11 mouse cellular contexts compared by ENCODE assay signal in genomic region chr2:163660103-163660701, GRCm38 (mm10). TPM values are rescaled to one million over a fixed set of nuclear protein-coding genes. Genes with fewer than 3 reads are reported as not detected.
DNase-seq lines count a peak whose midpoint lies in the region; ATAC-seq and TF ChIP-seq lines count a peak whose summit lies in the region.
"Had no signal": no experiment of that assay in that cellular context is flagged by ENCODE, and none has a peak within 500 bp of the region (broad histone marks: within the 10 kb centered on the region; RNA-seq: fewer than 3 reads in every experiment).

No protein-coding gene starts in this region.

- no peak for ATAC-seq in heart, embryonic 12.5 days (ENCODE audit: insufficient number of reproducible peaks, low FRiP score)
- ATAC-seq in liver, embryonic 11.5 days (replicated peaks; ENCODE audit: low FRiP score): no peak

- peaks cover 67% of the 10 kb centered on the region for H3K79me2 ChIP-seq in CH12.LX (replicated peaks; ENCODE audit: control insufficient read depth, extremely low read depth, insufficient read depth, poor library complexity, severe bottlenecking)

- intact Hi-C loops in heart, postnatal 10 days (cut with DNase I): no loop called here

- in situ Hi-C loops in CH12.LX (cut with MboI; ENCODE audit: low pct_ligation_motif_present, low pct_unique_long_range_greater_than_20kb, low sequenced_read_pairs): loop anchor here (5.0 kb wide), 1 partner anchor 37 kb away; no protein-coding TSS in a partner anchor

- TF ChIP-seq CTCF in layer of hippocampus, adult 2 months (conservative IDR thresholded peaks at IDR 0.05): no peak
- no peak for TF ChIP-seq CTCF in CH12.LX (conservative IDR thresholded peaks at IDR 0.05 in 1 of 2, IDR thresholded peaks at IDR 0.05 in 1 of 2; ENCODE audit: low read depth in 2 of 2, low read length in 2 of 2)

- 0 out of 2 replicates have a peak overlapping the region, but pooled peaks have one; percentile 3 for H3K4me2 ChIP-seq in heart, embryonic 12.5 days
- H3K4me2 ChIP-seq in CH12.LX (ENCODE audit: insufficient read depth, low read depth, poor library complexity, severe bottlenecking): peak overlapping the region; percentile 97
- H3K4me2 ChIP-seq in liver, embryonic 11.5 days: peak overlapping the region; percentile 70

- H3K9me3 ChIP-seq in heart, embryonic 12.5 days (replicated peaks): no peaks in the 10 kb centered on the region
- H3K9me3 ChIP-seq in CH12.LX (replicated peaks; ENCODE audit: low read length): peaks cover 4% of the 10 kb centered on the region
- no peaks in the 10 kb centered on the region for H3K9me3 ChIP-seq in liver, embryonic 11.5 days (ENCODE audit: control insufficient read depth, low read length)

- H3K36me3 ChIP-seq in heart, embryonic 12.5 days: peaks cover 7% of the 10 kb centered on the region; the same call in 1 of the 2 replicates
- H3K36me3 ChIP-seq in CH12.LX (replicated peaks in 1 of 2; ENCODE audit: control insufficient read depth in 1 of 2, insufficient read depth in 1 of 2, low read length in 1 of 2): peaks cover 5 to 33% of the 10 kb centered on the region in 2 experiments
- no peaks in the 10 kb centered on the region; the same call in 1 of the 2 replicates for H3K36me3 ChIP-seq in liver, embryonic 11.5 days (ENCODE audit: control insufficient read depth, insufficient read depth, low read length)

- TF ChIP-seq EP300 in CH12.LX (IDR thresholded peaks at IDR 0.05; ENCODE audit: low read length): no peak

- H3K4me1 ChIP-seq in heart, embryonic 12.5 days (replicated peaks): peaks cover 57% of the 10 kb centered on the region
- peaks cover 21 to 56% of the 10 kb centered on the region in 2 experiments for H3K4me1 ChIP-seq in CH12.LX (ENCODE audit: control insufficient read depth in 1 of 2, insufficient read depth in 2 of 2)
- peaks cover 26% of the 10 kb centered on the region for H3K4me1 ChIP-seq in liver, embryonic 11.5 days (replicated peaks; ENCODE audit: control insufficient read depth, insufficient read depth, low read length)

- no peaks in the 10 kb centered on the region for H3K27me3 ChIP-seq in heart, embryonic 12.5 days (replicated peaks)
- H3K27me3 ChIP-seq in CH12.LX (replicated peaks): no peaks in the 10 kb centered on the region
- H3K27me3 ChIP-seq in liver, embryonic 11.5 days (replicated peaks; ENCODE audit: control insufficient read depth, insufficient read depth, low read length): no peaks in the 10 kb centered on the region

- no peak for TF ChIP-seq RAD21 in CH12.LX (IDR thresholded peaks at IDR 0.05; ENCODE audit: low read depth, low read length)

- no peak overlapping the region for H3K9ac ChIP-seq in heart, embryonic 12.5 days
- peak overlapping the region; percentile 84 for H3K9ac ChIP-seq in CH12.LX (ENCODE audit: insufficient read depth, low read depth)
- H3K9ac ChIP-seq in liver, embryonic 11.5 days (ENCODE audit: low read depth, low read length): peak overlapping the region; percentile 90; the same call in 1 of the 2 replicates

- WGBS in heart, embryonic 12.5 days: 69% methylated on average over 5 of the region's 5 CpGs
- 60% methylated on average over 5 of the region's 5 CpGs for WGBS in liver, embryonic 11.5 days

- dilution Hi-C loops in CH12.LX (cut with MboI; ENCODE audit: extremely low pct_ligation_motif_present, extremely low pct_unique_long_range_greater_than_20kb, low sequenced_read_pairs): no loop called here

- DNase-seq in heart, postnatal 10 days: no peak
- DNase-seq in layer of hippocampus, adult 2 months (ENCODE audit: low spot score in 2 of 2): peak in 1 of 2 experiments; percentile 7
- DNase-seq in layer of hippocampus, postnatal 14 days (ENCODE audit: low spot score in 2 of 2): no peak
- DNase-seq in CH12.LX (ENCODE audit: extremely low read depth): no peak
- DNase-seq in liver, embryonic 11.5 days (ENCODE audit: low spot score): no peak
- no peak for DNase-seq in retina, embryonic 14.5 days (ENCODE audit: low spot score)
- no peak for DNase-seq in thymus, postnatal 14 days
- DNase-seq: cerebellum, adult 9-11 months; lung, adult 2 months; right cerebral cortex, postnatal 14 days had no signal

- no peak overlapping the region for H3K27ac ChIP-seq in heart, embryonic 12.5 days (ENCODE audit: poor library complexity, severe bottlenecking)
- H3K27ac ChIP-seq in layer of hippocampus, adult 2 months: peak overlapping the region; percentile 98
- peak overlapping the region; percentile 100 for H3K27ac ChIP-seq in CH12.LX (ENCODE audit: insufficient read depth, low read depth)
- H3K27ac ChIP-seq in liver, embryonic 11.5 days (ENCODE audit: low read depth, low read length): no peak overlapping the region

- no peak overlapping the region for H3K4me3 ChIP-seq in heart, embryonic 12.5 days
- H3K4me3 ChIP-seq in layer of hippocampus, adult 2 months: no peak overlapping the region
- peak overlapping the region; percentile 38 to 94 (median 86) for H3K4me3 ChIP-seq in CH12.LX (replicated peaks in 1 of 3; ENCODE audit: low read depth in 2 of 3, low read length in 2 of 3, poor library complexity in 1 of 3)
- H3K4me3 ChIP-seq in liver, embryonic 11.5 days (ENCODE audit: low read depth, low read length): 0 out of 2 replicates have a peak overlapping the region, but pooled peaks have one; percentile 0

- TF ChIP-seq POLR2A in CH12.LX (IDR thresholded peaks at IDR 0.05; ENCODE audit: low read depth, low read length): no peak

TF ChIP-seq in CH12.LX, 34 proteins besides CTCF, POLR2A, EP300 and RAD21:
- TF ChIP-seq MXI1 (IDR thresholded peaks at IDR 0.05; ENCODE audit: low read depth, low read length) (0 out of 2 replicates have a peak, but pooled peaks have one; percentile 46), NRF1 (IDR thresholded peaks at IDR 0.05; ENCODE audit: low read depth, low read length) (0 out of 2 replicates have a peak, but pooled peaks have one; percentile 5), UBTF (IDR thresholded peaks at IDR 0.05; ENCODE audit: low read depth, low read length) (0 out of 2 replicates have a peak, but pooled peaks have one; percentile 49), IRF4 (IDR thresholded peaks at IDR 0.05; ENCODE audit: low read depth, low read length) (no peak), RCOR1 (conservative IDR thresholded peaks at IDR 0.05; ENCODE audit: low read depth, low read length) (0 out of 2 replicates have a peak, but pooled peaks have one; percentile 44), SIN3A (IDR thresholded peaks at IDR 0.05; ENCODE audit: low read length) (0 out of 2 replicates have a peak, but pooled peaks have one; percentile 41), MEF2A (IDR thresholded peaks at IDR 0.05; ENCODE audit: borderline replicate concordance, low read depth, low read length) (no peak; the same call in 1 of the 2 replicates), CHD1 (IDR thresholded peaks at IDR 0.05; ENCODE audit: low read depth, low read length) (0 out of 2 replicates have a peak, but pooled peaks have one; percentile 30), JUND (conservative IDR thresholded peaks at IDR 0.05; ENCODE audit: low read depth, low read length) (no peak), TBP (conservative IDR thresholded peaks at IDR 0.05; ENCODE audit: low read depth, low read length) (no peak)

RNA-seq across cellular contexts. Expression of gene Pkig, which starts 2.0 kb away (rescaled TPM):
- polyA plus RNA-seq in heart, embryonic 12.5 days (2016; fragmentation: Nextera tagmentation; extraction: Ambion mirVana): 233 and 241 TPM in 2 replicates
- 100 to 1,000 TPM; 177 to 195 TPM for total RNA-seq in heart, postnatal 10 days (2021)
- total RNA-seq in layer of hippocampus, adult 2 months (2021): 10 to 100 TPM; 93.7 to 93.9 TPM
- 10 to 100 TPM; 70.9 to 71.8 TPM for total RNA-seq in layer of hippocampus, postnatal 14 days (2021)
- 225 and 253 TPM in 2 replicates for total RNA-seq in CH12.LX (2012; rRNA removed)
- total RNA-seq in CH12.LX (2014; rRNA removed): 227 and 228 TPM in 2 replicates
- polyA plus RNA-seq in CH12.LX (2012; ENCODE audit: insufficient read length, low read depth): 364 and 473 TPM in 2 replicates
- 178 and 186 TPM in 2 replicates for polyA plus RNA-seq in liver, embryonic 11.5 days (2014; fragmentation: Nextera tagmentation; extraction: Ambion mirVana)

RNA-seq across cellular contexts. Expression of gene Serinc3, which starts 15.3 kb away (rescaled TPM):
- polyA plus RNA-seq in heart, embryonic 12.5 days (2016; fragmentation: Nextera tagmentation; extraction: Ambion mirVana): 67.7 and 76.7 TPM in 2 replicates
- 100 to 1,000 TPM; 327 to 358 TPM for total RNA-seq in heart, postnatal 10 days (2021)
- total RNA-seq in layer of hippocampus, adult 2 months (2021): 100 to 1,000 TPM; 198 to 204 TPM
- total RNA-seq in layer of hippocampus, postnatal 14 days (2021): 100 to 1,000 TPM; 209 to 218 TPM
- total RNA-seq in CH12.LX (2012; rRNA removed) (345 and 358 TPM in 2 replicates), CH12.LX (2014; rRNA removed) (411 and 467 TPM in 2 replicates)
- polyA plus RNA-seq in CH12.LX (2012; ENCODE audit: insufficient read length, low read depth): 493 and 611 TPM in 2 replicates
- polyA plus RNA-seq in liver, embryonic 11.5 days (2014; fragmentation: Nextera tagmentation; extraction: Ambion mirVana): 116 TPM in 2 replicates

RNA-seq across cellular contexts. Expression of gene Ttpal, which starts 58.1 kb away (rescaled TPM):
- polyA plus RNA-seq in heart, embryonic 12.5 days (2016; fragmentation: Nextera tagmentation; extraction: Ambion mirVana): 26.9 and 27.8 TPM in 2 replicates
- 10 to 100 TPM; 13.6 to 14.2 TPM for total RNA-seq in heart, postnatal 10 days (2021)
- total RNA-seq in layer of hippocampus, adult 2 months (2021): 10 to 100 TPM; 49.0 to 50.4 TPM
- total RNA-seq in layer of hippocampus, postnatal 14 days (2021): 10 to 100 TPM; 53.1 to 57.6 TPM
- total RNA-seq in CH12.LX (2012; rRNA removed) (25.7 and 26.2 TPM in 2 replicates), CH12.LX (2014; rRNA removed) (32.5 and 38.9 TPM in 2 replicates)
- 17.3 and 21.9 TPM in 2 replicates for polyA plus RNA-seq in CH12.LX (2012; ENCODE audit: insufficient read length, low read depth)
- polyA plus RNA-seq in liver, embryonic 11.5 days (2014; fragmentation: Nextera tagmentation; extraction: Ambion mirVana): 26.1 and 29.2 TPM in 2 replicates

Comparison
In these comparisons a context has a peak if more than half of its experiments do, and no peak if none do; other contexts are left out.
1. H3K27ac ChIP-seq: peak in layer of hippocampus, adult 2 months (single experiment) and CH12.LX (single experiment); none in heart, embryonic 12.5 days (single experiment) and liver, embryonic 11.5 days (single experiment).
2. H3K4me2 ChIP-seq: peak in every context shown above with its lines; median percentile 97 in CH12.LX; 70 in liver, embryonic 11.5 days; 3 in heart, embryonic 12.5 days.
3. H3K4me3 ChIP-seq: peak in CH12.LX (3 of 3) and liver, embryonic 11.5 days (single experiment); none in heart, embryonic 12.5 days (single experiment) and layer of hippocampus, adult 2 months (single experiment).